Mouse (Mus musculus): ENCODE data around the gene Rilp. TPM values are rescaled to one million over a fixed set of nuclear protein-coding genes. Genes with fewer than 3 reads are reported as not detected.
A peak's percentile ranks its signal among the peaks of the same experiment; 100 is the strongest.

The Rilp gene
- polyA plus RNA-seq, 1 experiment from 2014 or later = 0.94 TPM

MicroRNAs encoded within 50 kb of the gene (microRNA counts, 519-probe panel; counts per million panel counts)
- microRNA mmu-miR-22 = 6,744 counts per million, percentile 88 among the panel's probes with 10 or more counts

Small RNA genes lying within 50 kb of the gene (microRNA-seq; reads per million reads assigned to microRNA genes)
- 16,349 reads per million, percentile 97 among the genes with 10 or more reads in this experiment for gene Mir22 (ENCODE audit: borderline number of aligned reads)
- gene Mir3971 (ENCODE audit: borderline number of aligned reads) = not detected

Other genes with a start within 250 kb of the Rilp start
- gene Rpa1, start 161.8 kb upstream of the Rilp start, polyA plus RNA-seq (2014; fragmentation: Nextera tagmentation; extraction: Ambion mirVana) = 96.3 and 103 TPM in 2 replicates
- 12.3 and 14.7 TPM in 2 replicates for gene Smyd4, start 161.7 kb upstream of the Rilp start, polyA plus RNA-seq (2014; fragmentation: Nextera tagmentation; extraction: Ambion mirVana)
- 50.9 and 55.1 TPM in 2 replicates for gene Serpinf1, start 87.4 kb upstream of the Rilp start, polyA plus RNA-seq (2014; fragmentation: Nextera tagmentation; extraction: Ambion mirVana)
- gene Serpinf2, start 70.5 kb upstream of the Rilp start, polyA plus RNA-seq (2014; fragmentation: Nextera tagmentation; extraction: Ambion mirVana) = 2.4 and 5.4 TPM in 2 replicates
- 3.6 and 4.0 TPM in 2 replicates for gene Wdr81, start 55.4 kb upstream of the Rilp start, polyA plus RNA-seq (2014; fragmentation: Nextera tagmentation; extraction: Ambion mirVana)
- gene Tlcd2, start 48.4 kb upstream of the Rilp start, polyA plus RNA-seq (2014; fragmentation: Nextera tagmentation; extraction: Ambion mirVana) = 14.4 and 16.1 TPM in 2 replicates
- gene Prpf8, start 23.3 kb upstream of the Rilp start, polyA plus RNA-seq (2014; fragmentation: Nextera tagmentation; extraction: Ambion mirVana) = 56.1 and 62.1 TPM in 2 replicates
- 7.6 and 8.7 TPM in 2 replicates for gene Scarf1, start 3.4 kb downstream of the Rilp start, polyA plus RNA-seq (2014; fragmentation: Nextera tagmentation; extraction: Ambion mirVana)
- gene Slc43a2, start 21.6 kb downstream of the Rilp start, polyA plus RNA-seq (2014; fragmentation: Nextera tagmentation; extraction: Ambion mirVana) = 2.7 and 4.2 TPM in 2 replicates
- gene Pitpna, start 78.0 kb downstream of the Rilp start, polyA plus RNA-seq (2014; fragmentation: Nextera tagmentation; extraction: Ambion mirVana) = 57.1 and 59.7 TPM in 2 replicates
- 19.7 and 21.0 TPM in 2 replicates for gene Inpp5k, start 120.9 kb downstream of the Rilp start, polyA plus RNA-seq (2014; fragmentation: Nextera tagmentation; extraction: Ambion mirVana)
- gene Myo1c, start 140.4 kb downstream of the Rilp start, polyA plus RNA-seq (2014; fragmentation: Nextera tagmentation; extraction: Ambion mirVana) = 33.0 and 54.5 TPM in 2 replicates
- gene Crk, start 169.2 kb downstream of the Rilp start, polyA plus RNA-seq (2014; fragmentation: Nextera tagmentation; extraction: Ambion mirVana) = 90.3 and 97.4 TPM in 2 replicates
- gene Ywhae, start 222.8 kb downstream of the Rilp start, polyA plus RNA-seq (2014; fragmentation: Nextera tagmentation; extraction: Ambion mirVana) = 893 and 924 TPM in 2 replicates